Mouse (Mus musculus) heart, embryonic 15.5 days (tissue): ENCODE measurements around the gene Rnh1. TPM values are rescaled to one million over a fixed set of nuclear protein-coding genes. Genes with fewer than 3 reads are reported as not detected.
A peak's percentile ranks its signal among the peaks of the same experiment; 100 is the strongest.

Experiments used
- ATAC-seq: fragments of 200-750 bp; cut with Nextera tagmentation; replicated peaks from 2 replicates; pipeline ENCODE4 v1.8.0; 2017; ENCODE audit warnings: low read depth, moderate TSS enrichment; ENCODE audit not compliant: insufficient number of reproducible peaks, insufficient read depth, low FRiP score
- H3K27ac ChIP-seq: fragments of 300-500 bp; sonication (generic); 2 replicates; pipeline ENCODE4 v1.5.1; 2015; ENCODE audit warnings: mild to moderate bottlenecking, inconsistent platforms
- H3K27me3 ChIP-seq: fragments of 300-500 bp; sonication (generic); 2 replicates; pipeline ENCODE4 v1.6.1; 2015; ENCODE audit warnings: inconsistent platforms
- H3K36me3 ChIP-seq: fragments of 300-500 bp; sonication (generic); 2 replicates; pipeline ENCODE4 v1.6.1; 2015; ENCODE audit warnings: mild to moderate bottlenecking, inconsistent platforms
- H3K4me1 ChIP-seq: fragments of 300-500 bp; sonication (generic); replicated peaks from 2 replicates; pipeline ENCODE4 v1.6.1; 2015; ENCODE audit warnings: inconsistent platforms
- H3K4me2 ChIP-seq: fragments of 300-500 bp; sonication (generic); 2 replicates; pipeline ENCODE4 v1.6.1; 2015; ENCODE audit warnings: inconsistent platforms, mild to moderate bottlenecking, moderate library complexity
- H3K4me3 ChIP-seq: fragments of 300-500 bp; sonication (generic); 2 replicates; pipeline ENCODE4 v1.5.1; 2015; ENCODE audit warnings: mild to moderate bottlenecking, inconsistent platforms
- H3K9ac ChIP-seq: fragments of 300-500 bp; sonication (generic); 2 replicates; pipeline ENCODE4 v1.6.1; 2015; ENCODE audit warnings: mild to moderate bottlenecking, inconsistent platforms
- H3K9me3 ChIP-seq: fragments of 300-500 bp; sonication (generic); replicated peaks from 2 replicates; pipeline ENCODE4 v1.6.1; 2016; ENCODE audit warnings: inconsistent platforms
- WGBS: fragments of 180-500 bp; shearing (Covaris S2); methylation state at CpG from one replicate; pipeline ENCODE4 v1.1.7; 2015; ENCODE audit warnings: mixed read lengths; 5-methylcytosine and 5-hydroxymethylcytosine counted together
- polyA plus RNA-seq: library from polyadenylated mRNA; unstranded; fragments of >200 nt; fragmentation: Nextera tagmentation; extraction: Ambion mirVana; gene quantifications from 2 replicates; pipeline ENCODE4 v1.2.1, GENCODE M21; 2015

The Rnh1 gene
- polyA plus RNA-seq, 1 experiment from 2014 or later = 86.6 TPM

DNA sequence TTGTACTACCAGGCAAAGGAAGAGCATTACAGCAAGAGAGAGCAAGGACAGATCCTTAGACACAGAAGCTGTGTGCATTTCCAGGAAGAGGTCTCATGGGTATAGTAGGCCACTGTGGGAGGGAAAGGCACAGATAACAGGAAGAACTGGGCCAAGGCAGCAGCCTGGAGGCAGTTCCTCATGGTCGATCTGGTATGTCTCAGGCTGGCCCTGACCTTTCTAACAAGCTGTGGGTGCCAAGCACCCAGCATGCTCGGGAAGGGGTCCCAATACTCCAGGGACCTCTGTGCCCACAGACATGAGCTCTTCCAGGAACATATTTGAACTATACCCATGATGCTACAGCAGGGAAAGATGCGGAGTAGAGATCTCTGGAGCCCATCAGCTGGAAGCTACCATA is 31.9 kb upstream of the Rnh1 start:
- Histone ChIP-seq H3K36me3 (no peaks in the 10 kb centered on the region), H3K4me3 (no peak overlapping the region), H3K9ac (no peak overlapping the region), H3K4me2 (no peak overlapping the region), H3K4me1 (no peaks in the 10 kb centered on the region), H3K27ac (no peak overlapping the region), H3K9me3 (no peaks in the 10 kb centered on the region), H3K27me3 (no peaks in the 10 kb centered on the region)
- no peak for ATAC-seq
- 61% methylated on average over 3 of the region's 3 CpGs for WGBS

DNA sequence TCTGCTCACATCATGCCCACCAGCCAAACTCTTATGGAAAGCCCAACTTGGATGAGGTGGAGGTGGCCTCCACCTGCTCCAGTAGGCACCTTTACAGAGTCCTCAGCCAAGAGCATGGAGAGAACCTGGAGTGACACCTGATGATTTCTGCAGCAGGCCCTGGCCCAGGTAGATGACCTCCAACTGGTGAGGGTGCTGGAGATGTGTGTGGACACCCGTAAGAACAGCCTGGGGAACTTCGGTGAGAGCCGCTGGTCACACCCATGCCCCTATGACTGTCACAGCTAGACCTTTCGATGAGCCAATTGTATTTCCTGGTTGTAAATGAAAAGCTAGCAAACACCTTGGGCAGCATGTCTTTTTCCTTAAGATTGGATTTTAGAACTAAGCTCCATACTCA is 25.5 kb upstream of the Rnh1 start:
- ATAC-seq = no peak
- no peak overlapping the region for H3K4me2 ChIP-seq
- no peaks in the 10 kb centered on the region for H3K36me3 ChIP-seq
- H3K9ac ChIP-seq = no peak overlapping the region
- H3K27ac ChIP-seq = no peak overlapping the region
- peaks cover 9% of the 10 kb centered on the region for H3K4me1 ChIP-seq
- H3K9me3 ChIP-seq = no peaks in the 10 kb centered on the region
- H3K4me3 ChIP-seq = no peak overlapping the region
- H3K27me3 ChIP-seq = no peaks in the 10 kb centered on the region
- 90% methylated on average over 4 of the region's 4 CpGs for WGBS

DNA sequence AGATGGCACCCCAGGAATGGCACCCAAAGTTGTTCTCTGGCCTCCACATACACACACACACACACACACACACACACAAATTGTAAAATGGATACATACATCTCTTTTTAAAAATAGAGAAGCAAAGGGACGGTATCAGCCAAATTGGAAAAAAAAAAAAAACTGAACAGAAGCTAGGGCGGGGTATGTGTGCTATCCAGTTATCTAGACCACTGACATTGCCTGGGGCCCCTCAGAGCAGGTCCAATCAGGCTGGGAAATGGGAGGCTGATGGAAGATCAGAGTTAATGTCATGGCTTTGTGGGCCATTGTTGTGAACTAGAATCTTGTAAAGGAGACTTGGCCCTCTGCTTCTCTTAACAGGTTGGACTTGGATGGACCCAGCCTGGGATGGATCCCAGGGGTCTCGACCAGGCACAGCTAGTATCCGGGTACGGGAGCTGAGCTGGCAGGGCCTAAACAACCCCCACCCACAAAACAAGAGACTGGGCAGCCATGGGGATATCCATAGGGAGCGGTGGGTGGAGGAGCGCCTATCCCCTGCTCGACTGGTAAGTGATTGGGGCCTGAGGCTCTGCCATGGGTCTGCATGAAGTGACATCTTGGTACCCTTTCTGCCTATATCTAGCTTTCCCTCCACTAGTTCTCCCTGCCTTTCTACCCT is 24.1 kb upstream of the Rnh1 start:
- no peak overlapping the region for H3K4me2 ChIP-seq
- H3K36me3 ChIP-seq = peaks cover 1% of the 10 kb centered on the region
- H3K4me1 ChIP-seq = peaks cover 23% of the 10 kb centered on the region
- H3K4me3 ChIP-seq = no peak overlapping the region
- no peak for ATAC-seq
- H3K27me3 ChIP-seq = no peaks in the 10 kb centered on the region
- WGBS = 92% methylated on average over 8 of the region's 8 CpGs
- no peaks in the 10 kb centered on the region for H3K9me3 ChIP-seq
- no peak overlapping the region for H3K9ac ChIP-seq
- no peak overlapping the region for H3K27ac ChIP-seq

DNA sequence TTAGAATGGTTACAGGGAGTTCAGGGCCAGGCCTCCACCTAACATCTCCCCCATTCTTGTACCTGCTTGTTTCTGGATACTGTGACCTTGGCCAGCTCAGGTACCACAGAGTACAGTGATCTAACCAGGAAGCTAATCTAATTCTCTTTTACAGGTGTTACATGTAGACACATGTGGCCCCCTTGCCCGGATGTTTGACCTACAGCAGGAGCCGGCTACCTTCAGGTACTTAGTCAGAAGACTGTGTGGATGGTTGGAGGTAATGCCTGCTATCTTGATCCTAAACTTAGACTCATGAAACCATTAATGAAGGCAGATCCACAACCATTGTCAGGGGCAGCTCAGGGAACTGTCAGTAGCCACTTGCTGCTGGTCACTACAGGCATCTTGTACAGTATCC is 23.1 kb upstream of the Rnh1 start:
- Histone ChIP-seq H3K4me1 (peaks cover 26% of the 10 kb centered on the region), H3K4me2 (peak overlapping the region; percentile 92; the same call in 1 of the 2 replicates), H3K4me3 (no peak overlapping the region), H3K9me3 (no peaks in the 10 kb centered on the region), H3K36me3 (peaks cover 11% of the 10 kb centered on the region), H3K27me3 (no peaks in the 10 kb centered on the region), H3K9ac (no peak overlapping the region), H3K27ac (no peak overlapping the region)
- WGBS = 96% methylated on average over 2 of the region's 2 CpGs
- no peak for ATAC-seq

DNA sequence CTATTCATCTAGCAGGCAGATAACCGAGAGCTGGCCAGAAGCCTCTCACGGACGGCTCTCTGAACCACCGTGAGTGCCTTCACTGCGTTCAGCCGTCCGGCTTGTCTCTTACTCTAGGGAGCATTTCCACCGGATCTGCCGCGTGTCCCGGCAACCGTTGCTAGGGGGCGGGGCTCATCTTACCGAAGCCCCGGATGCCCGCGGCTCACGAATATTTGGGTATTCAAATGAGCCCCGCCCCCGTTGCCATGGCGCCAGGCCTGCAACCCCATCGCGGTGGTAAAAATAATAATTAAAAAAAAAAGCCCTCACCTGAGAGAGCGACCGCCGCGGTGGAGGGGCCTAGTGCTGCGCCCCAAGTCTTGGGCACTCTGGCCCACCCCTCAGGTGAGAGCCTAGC is 22.2 kb upstream of the Rnh1 start:
- 1% methylated on average over 28 of the region's 28 CpGs for WGBS

DNA sequence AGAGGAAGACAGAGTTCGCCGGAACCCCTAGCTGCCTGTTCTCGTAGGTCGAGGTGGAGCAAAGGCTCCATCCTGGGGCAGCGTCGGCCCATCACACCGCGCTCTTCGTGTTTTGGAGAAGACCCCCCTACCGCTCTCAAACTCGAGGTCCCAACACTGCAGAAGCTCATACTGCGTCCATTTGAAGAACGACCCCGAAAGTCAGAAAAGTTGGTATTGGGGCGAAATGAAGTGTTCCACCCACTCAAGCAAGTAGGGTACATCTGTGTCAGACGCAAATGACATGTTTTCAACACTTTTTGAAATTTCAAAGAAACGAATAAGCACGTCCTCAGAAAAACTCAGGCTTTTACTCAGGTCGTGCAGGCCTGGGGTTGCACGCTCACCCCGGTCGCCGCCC is 21.8 kb upstream of the Rnh1 start:
- no peak for ATAC-seq
- H3K27ac ChIP-seq = peak overlapping the region; percentile 84
- peak overlapping the region; percentile 95 for H3K4me3 ChIP-seq
- H3K4me2 ChIP-seq = peak overlapping the region; percentile 92
- H3K27me3 ChIP-seq = no peaks in the 10 kb centered on the region
- H3K9me3 ChIP-seq = no peaks in the 10 kb centered on the region
- WGBS = under 1% methylated on average over 23 of the region's 23 CpGs
- H3K9ac ChIP-seq = peak overlapping the region; percentile 60
- peaks cover 21% of the 10 kb centered on the region for H3K36me3 ChIP-seq
- peaks cover 26% of the 10 kb centered on the region for H3K4me1 ChIP-seq

More for the DNA sequence above, 22.2 kb upstream of the Rnh1 start:
- ATAC-seq = 0 out of 2 replicates have a peak, but pooled peaks have one; percentile 3
- Histone ChIP-seq H3K36me3 (peaks cover 20% of the 10 kb centered on the region), H3K9me3 (no peaks in the 10 kb centered on the region), H3K4me1 (peaks cover 26% of the 10 kb centered on the region), H3K9ac (peak overlapping the region; percentile 42; the same call in 1 of the 2 replicates), H3K27ac (peak overlapping the region; percentile 84), H3K4me3 (peak overlapping the region; percentile 95), H3K4me2 (peak overlapping the region; percentile 92), H3K27me3 (no peaks in the 10 kb centered on the region)

DNA sequence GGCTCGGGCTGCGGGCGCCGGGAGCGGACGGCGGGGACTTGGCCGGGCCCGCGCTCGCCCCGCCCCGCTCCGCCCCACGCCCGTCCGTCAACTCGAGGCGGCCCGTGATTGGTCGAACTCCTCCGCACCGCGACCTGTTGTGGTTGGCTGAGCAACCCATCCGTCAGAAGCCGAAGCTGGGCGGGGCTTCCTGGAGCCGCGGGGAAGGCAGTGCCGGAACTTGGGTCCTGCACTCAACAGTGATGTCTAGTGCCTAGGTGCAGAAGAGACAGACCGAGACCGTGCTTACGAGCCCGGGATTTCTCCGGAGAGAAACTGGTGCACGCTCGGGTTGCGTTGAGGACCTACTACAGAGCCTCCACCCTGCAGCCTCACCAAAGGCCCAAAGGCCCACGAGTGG is 21.3 kb upstream of the Rnh1 start, which contains the start of the genes Hras and Lrrc56:
Gene Hras (minus strand): TSS at position 58 of the 400 bp plus-strand sequence.
Gene Lrrc56 (plus strand): TSS at position 210 of the 400 bp plus-strand sequence.
- Histone ChIP-seq H3K4me3 (peak within 1 kb of the TSS; percentile 95), H3K9me3 (no peaks in the 10 kb centered on the region), H3K4me1 (peaks cover 26% of the 10 kb centered on the region), H3K27ac (peak within 1 kb of the TSS; percentile 88), H3K27me3 (no peaks in the 10 kb centered on the region), H3K4me2 (peak within 1 kb of the TSS; percentile 92), H3K9ac (peak within 1 kb of the TSS; percentile 92), H3K36me3 (peaks cover 21% of the 10 kb centered on the region)
- WGBS = under 1% methylated on average over 39 of the region's 39 CpGs
- peak; percentile 96 for ATAC-seq

DNA sequence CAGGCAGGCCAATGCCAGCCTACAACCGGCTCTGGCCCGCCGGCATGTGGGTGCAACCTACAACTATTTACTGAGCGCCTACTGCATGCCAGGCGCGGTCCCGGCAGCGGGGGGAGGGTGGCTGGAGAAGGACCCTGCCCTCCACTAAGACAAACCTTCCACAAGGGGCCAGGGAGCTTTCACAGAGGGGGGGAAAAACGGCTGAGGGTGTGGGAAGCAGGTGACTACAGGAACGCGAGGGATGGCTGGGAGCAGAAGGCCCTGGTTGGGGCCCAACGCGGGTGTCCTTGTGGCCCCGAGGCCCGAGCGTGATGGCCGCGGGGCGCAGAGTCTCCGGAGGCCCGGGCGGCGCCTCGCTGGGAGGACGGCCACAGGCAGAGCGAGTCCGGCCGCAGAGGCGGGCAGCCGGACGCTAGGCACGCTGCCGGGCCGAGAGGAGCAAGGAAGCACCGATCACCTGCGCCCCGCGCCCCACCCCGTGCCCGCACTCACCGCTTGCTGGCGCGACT is 20.7 kb upstream of the Rnh1 start:
- H3K4me1 ChIP-seq = peaks cover 26% of the 10 kb centered on the region
- H3K36me3 ChIP-seq = peaks cover 21% of the 10 kb centered on the region
- peak overlapping the region; percentile 95 for H3K4me3 ChIP-seq
- under 1% methylated on average over 43 of the region's 43 CpGs for WGBS
- H3K27me3 ChIP-seq = no peaks in the 10 kb centered on the region
- ATAC-seq = peak; percentile 45
- H3K4me2 ChIP-seq = peak overlapping the region; percentile 90
- H3K9ac ChIP-seq = peak overlapping the region; percentile 92
- peak overlapping the region; percentile 88 for H3K27ac ChIP-seq
- H3K9me3 ChIP-seq = no peaks in the 10 kb centered on the region

DNA sequence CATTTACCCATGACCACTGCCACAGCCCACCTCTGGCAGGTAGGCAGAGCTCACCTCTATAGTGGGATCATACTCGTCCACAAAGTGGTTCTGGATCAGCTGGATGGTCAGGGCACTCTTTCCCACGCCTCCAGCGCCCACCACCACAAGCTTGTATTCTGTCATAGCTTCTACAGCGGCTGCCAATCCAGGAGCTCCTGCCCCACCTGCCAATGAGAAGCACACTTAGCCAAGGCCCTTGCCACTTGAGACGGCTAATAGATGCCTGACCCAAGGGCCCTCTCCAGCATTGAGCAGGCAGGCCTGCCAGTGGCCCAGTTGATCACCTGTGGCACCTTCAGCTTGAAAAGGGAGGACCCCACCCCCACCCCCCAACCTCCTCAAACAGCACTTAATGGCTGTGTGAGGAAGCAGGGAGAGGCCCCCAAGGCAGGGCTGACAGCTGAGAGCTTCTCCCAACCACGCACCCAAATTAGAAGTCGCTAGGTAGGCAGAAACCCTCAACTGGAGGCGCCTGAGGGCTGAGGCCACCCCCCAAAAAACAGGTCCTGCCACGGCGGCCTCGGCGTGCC is 20.2 kb upstream of the Rnh1 start:
- WGBS = 27% methylated on average over 12 of the region's 12 CpGs
- Histone ChIP-seq H3K4me2 (peak overlapping the region; percentile 90), H3K4me3 (peak overlapping the region; percentile 95), H3K27ac (peak overlapping the region; percentile 88), H3K36me3 (peaks cover 21% of the 10 kb centered on the region), H3K9me3 (no peaks in the 10 kb centered on the region), H3K27me3 (no peaks in the 10 kb centered on the region), H3K9ac (peak overlapping the region; percentile 92), H3K4me1 (peaks cover 26% of the 10 kb centered on the region)
- no peak for ATAC-seq

DNA sequence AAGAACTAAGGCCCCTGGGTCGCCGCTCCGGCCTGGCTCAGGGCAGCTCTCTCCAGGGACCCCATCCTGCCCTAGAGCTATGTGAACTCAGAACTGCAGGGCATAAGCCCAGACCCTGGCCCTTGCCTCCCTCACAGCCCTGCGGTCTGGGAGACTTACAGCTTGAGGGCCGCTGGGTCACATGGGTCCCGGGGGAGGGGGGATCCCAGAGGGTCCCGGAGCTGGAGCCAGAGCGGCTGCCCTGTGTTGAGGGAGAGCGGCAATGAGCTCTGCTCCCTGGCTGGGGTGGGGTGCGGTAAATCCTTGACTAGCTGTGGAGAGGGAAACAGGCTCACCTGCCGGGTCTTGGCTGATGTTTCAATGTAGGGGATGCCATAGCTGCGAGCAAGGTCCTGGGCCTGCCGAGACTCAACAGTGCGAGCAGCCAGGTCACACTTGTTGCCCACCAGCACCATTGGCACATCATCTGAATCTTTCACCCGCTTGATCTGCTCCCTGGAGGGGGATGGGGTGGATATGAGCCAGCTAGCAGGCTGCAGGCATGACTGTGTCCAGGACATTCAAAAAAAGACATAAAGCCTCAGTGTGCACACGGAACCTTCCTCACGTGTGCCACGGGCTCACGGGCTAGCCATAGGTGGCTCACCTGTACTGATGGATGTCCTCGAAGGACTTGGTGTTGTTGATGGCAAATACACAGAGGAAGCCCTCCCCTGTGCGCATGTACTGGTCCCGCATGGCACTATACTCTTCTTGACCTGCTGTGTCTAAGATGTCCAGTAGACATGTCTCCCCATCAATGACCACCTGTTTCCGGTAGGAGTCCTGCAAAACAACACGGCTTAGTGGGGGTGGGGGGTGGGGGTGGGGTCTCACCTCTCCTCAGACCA is 19.4 kb upstream of the Rnh1 start:
- peaks cover 26% of the 10 kb centered on the region for H3K4me1 ChIP-seq
- 0 out of 2 replicates have a peak overlapping the region, but pooled peaks have one; percentile 18 for H3K9ac ChIP-seq
- no peak overlapping the region for H3K27ac ChIP-seq
- ATAC-seq = no peak
- peak overlapping the region; percentile 95; the same call in 1 of the 2 replicates for H3K4me3 ChIP-seq
- H3K36me3 ChIP-seq = peaks cover 21% of the 10 kb centered on the region
- 89% methylated on average over 24 of the region's 24 CpGs for WGBS
- H3K9me3 ChIP-seq = no peaks in the 10 kb centered on the region
- peak overlapping the region; percentile 90 for H3K4me2 ChIP-seq
- H3K27me3 ChIP-seq = no peaks in the 10 kb centered on the region

DNA sequence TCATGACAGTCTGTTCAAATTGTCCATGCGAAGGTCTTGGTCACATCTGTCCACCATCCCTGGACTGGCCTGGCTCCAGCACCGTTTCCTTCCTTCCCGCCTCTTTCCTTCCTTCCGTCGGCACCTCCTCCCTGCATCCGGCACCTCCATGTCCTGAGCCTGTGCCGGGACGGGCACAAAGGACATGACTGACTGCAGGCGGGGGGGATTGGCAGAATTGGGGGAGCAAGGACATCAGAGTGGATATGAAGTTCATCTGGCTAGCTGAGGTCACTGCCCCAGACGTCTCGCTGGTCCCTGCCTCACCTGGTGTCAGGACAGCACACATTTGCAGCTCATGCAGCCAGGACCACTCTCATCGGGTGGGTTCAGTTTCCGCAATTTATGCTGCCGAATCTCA is 18.4 kb upstream of the Rnh1 start:
- Histone ChIP-seq H3K4me2 (no peak overlapping the region), H3K9ac (no peak overlapping the region)

More for the DNA sequence above, 18.4 kb upstream of the Rnh1 start:
- Histone ChIP-seq H3K4me3 (no peak overlapping the region), H3K27me3 (no peaks in the 10 kb centered on the region), H3K36me3 (peaks cover 21% of the 10 kb centered on the region), H3K9me3 (no peaks in the 10 kb centered on the region), H3K4me1 (peaks cover 26% of the 10 kb centered on the region), H3K27ac (no peak overlapping the region)
- ATAC-seq = no peak
- 84% methylated on average over 14 of the region's 14 CpGs for WGBS
